Mouse (Mus musculus) embryonic fibroblast, embryonic 13.5 days (primary cell): ENCODE data around the gene Vmn1r214. TPM values are rescaled to one million over a fixed set of nuclear protein-coding genes. Genes with fewer than 3 reads are reported as not detected.

Experiments used
- H3K27ac ChIP-seq: 2 replicates; pipeline ENCODE4 v1.5.1; 2012; ENCODE audit warnings: low read length, control low read depth, inconsistent platforms; ENCODE audit not compliant: insufficient read depth
- H3K4me1 ChIP-seq: 2 replicates; pipeline ENCODE4 v1.6.1; 2011; ENCODE audit warnings: low read length; ENCODE audit not compliant: control insufficient read depth, insufficient read depth
- H3K4me3 ChIP-seq: 2 replicates; pipeline ENCODE4 v1.5.1; 2011; ENCODE audit warnings: mild to moderate bottlenecking, control low read depth, low read length; ENCODE audit not compliant: insufficient read depth
- CTCF ChIP-seq: IDR thresholded peaks from 2 replicates; pipeline ENCODE4 v1.5.1; 2011; ENCODE audit warnings: mild to moderate bottlenecking, control low read depth, low read length, moderate library complexity, borderline replicate concordance; ENCODE audit not compliant: insufficient read depth
- POLR2A ChIP-seq: IDR thresholded peaks from 2 replicates; pipeline ENCODE4 v1.6.1; 2011; ENCODE audit warnings: low read depth, mild to moderate bottlenecking, control low read depth, low read length, moderate library complexity
- polyA plus RNA-seq: library from polyadenylated mRNA; stranded (reverse); fragments of >200 nt; gene quantifications from 2 replicates; pipeline ENCODE4 v1.2.4, GENCODE M21; 2011; ENCODE audit warnings: low read depth; ENCODE audit not compliant: missing spikeins, insufficient read length

Vmn1r214 gene
- polyA plus RNA-seq: 0.12 TPM in 1 of 2 replicates, not detected in the other

DNA sequence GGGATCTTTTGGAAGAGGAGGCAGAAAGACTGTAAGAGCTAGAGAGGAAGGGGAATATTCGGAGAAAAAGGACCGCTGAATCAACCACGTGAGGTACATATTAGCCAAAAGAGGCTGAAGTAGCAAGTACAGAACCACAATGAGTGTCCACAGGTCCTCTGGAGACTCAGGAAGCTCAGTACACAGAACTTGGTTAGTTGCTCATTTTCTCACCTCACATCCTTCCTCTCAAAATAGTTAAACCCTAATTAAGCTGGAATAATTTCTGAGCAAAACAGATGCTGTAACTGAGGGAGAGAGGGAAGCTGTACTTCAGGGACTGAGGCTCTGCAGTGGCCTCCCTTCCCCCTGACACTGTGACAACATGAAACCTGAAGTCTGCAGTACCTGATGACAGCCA, at the start of gene Vmn1r214:
Gene Vmn1r214, plus strand, starts transcription at position 301 of the 400 bp plus-strand sequence.
- H3K4me1 ChIP-seq: no peaks in the 10 kb centered on the region
- H3K27ac ChIP-seq: no peak within 1 kb of the TSS
- no peak within 1 kb of the TSS for H3K4me3 ChIP-seq
- no peak for TF ChIP-seq CTCF
- no peak for TF ChIP-seq POLR2A

DNA sequence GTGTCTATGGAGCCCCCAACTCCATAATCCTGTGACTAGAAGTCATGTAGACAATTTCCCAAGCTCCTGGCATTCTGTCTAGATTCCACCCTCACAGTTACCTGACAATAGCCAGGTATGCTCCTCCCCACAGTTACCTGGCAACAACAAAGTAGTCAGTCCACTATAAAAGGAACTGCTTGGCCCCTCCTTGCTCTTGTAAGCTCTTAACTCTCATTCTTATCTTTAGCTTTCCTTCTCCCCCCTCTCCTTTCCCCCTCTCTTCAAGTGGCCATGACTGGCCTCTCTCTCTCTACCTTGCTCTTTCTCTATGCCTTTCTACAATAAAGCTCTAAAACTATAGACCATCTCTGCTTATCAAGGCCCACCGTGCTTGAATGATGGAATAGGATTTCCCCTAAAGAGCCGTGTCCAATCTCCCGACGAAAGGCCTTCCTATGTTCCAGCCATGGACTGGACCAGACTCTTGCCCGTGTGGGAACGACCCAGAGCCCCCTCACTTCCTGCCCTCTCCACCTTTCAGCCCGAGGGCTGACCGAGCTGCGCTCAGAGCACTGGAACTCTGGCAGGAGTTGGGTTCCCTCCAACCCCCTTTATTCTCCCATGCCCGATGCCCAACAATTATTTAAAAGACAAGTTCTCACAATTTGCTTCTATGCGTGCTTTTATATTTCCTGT, 39.9 kb upstream of the Vmn1r214 start:
- Histone ChIP-seq H3K27ac (no peak overlapping the region), H3K4me3 (no peak overlapping the region), H3K4me1 (no peaks in the 10 kb centered on the region)
- TF ChIP-seq CTCF (no peak), POLR2A (no peak)

DNA sequence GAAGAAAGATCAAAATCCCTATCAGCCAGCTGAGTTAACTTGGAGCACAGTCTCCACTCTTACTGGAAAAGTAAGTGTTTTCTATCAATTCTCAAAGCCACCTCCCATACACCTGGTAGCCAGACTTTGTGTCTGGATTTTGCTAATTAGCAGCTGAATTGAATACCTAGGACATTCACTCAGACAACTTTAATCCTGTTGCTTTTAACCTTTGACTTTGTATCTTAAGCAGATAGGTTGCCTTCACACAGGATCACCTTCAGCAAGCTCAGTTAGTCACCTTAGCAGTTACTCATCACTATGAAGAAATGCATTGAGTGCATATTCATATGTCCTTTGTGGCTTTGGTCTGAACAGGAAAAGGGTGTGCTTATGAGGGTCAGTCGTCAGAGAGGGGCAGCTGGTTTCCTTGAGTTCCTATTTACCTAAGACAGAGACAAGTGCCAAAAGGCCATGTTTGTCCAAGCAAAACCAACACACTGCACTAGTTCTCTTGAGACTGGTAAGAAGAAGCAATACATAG, 38.0 kb upstream of the Vmn1r214 start:
- Histone ChIP-seq H3K4me3 (no peak overlapping the region), H3K4me1 (no peaks in the 10 kb centered on the region), H3K27ac (no peak overlapping the region)
- no peak for TF ChIP-seq POLR2A
- TF ChIP-seq CTCF: no peak

DNA sequence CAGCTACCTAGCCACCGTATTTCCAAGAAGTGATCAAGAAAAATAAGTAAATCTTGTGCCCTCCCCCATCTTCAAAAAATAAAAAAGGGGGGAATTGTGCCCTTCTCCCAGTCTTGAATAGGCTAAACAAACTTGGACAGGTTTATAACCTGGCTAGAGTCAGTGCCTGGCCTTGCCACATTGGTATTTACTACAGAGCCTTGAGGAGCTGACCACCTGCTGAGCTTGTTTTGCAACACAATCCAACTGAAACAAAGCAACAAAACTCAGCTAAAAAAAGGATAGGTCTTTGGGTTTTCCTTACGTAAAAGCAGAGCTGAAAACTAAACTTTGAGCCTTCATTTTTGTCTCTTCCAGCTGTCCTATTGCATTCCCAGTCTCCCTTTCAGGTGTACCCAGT, 37.5 kb upstream of the Vmn1r214 start:
- TF ChIP-seq POLR2A (no peak), CTCF (no peak)
- Histone ChIP-seq H3K27ac (no peak overlapping the region), H3K4me3 (no peak overlapping the region)

DNA sequence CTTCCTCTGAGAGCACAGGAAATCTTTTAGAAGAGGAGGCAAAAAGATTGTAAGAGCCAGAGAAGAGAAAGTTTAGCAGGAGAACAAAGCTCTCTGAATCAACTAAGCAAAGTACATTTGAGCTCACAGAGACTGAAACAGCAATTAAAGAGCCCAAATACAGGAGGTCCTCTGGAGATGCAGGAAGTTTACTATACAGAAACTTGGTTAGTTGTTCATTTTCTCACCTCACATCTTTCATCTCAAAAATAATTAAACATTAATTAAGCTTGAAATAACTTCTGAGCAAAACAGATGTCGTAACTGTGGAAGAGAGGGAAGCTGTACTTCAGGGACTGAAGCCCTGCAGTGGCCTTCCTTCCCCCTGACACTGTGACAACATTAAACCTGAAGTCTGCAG, 22.9 kb upstream of the Vmn1r214 start, which contains the start of gene Vmn1r213:
Gene Vmn1r213, plus strand, starts transcription at position 301 of the 400 bp plus-strand sequence.
- no peak within 1 kb of the TSS for H3K27ac ChIP-seq

More for the DNA sequence above, 37.5 kb upstream of the Vmn1r214 start:
- H3K4me1 ChIP-seq: no peaks in the 10 kb centered on the region

DNA sequence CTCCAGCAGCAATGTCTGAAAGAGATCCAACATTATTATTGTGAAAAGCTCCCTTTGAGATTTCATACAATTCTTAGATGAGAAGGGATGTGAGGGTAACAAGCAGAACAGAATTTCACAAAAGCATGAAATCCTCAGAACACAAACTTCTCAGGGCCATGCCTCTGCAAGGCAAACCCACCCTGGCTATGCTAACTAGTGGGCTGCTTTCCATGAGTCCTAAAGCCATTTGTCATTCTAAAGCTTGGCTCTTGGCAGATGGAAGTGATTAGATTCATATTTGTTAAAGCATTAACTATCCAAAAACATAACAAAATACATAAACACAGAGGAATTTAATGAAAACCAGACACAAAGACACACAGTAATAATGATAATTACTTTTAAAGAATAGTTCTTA, 12.1 kb upstream of the Vmn1r214 start:
- no peak overlapping the region for H3K4me3 ChIP-seq
- no peaks in the 10 kb centered on the region for H3K4me1 ChIP-seq
- no peak for TF ChIP-seq POLR2A
- no peak for TF ChIP-seq CTCF
- no peak overlapping the region for H3K27ac ChIP-seq

More for the DNA sequence above, 22.9 kb upstream of the Vmn1r214 start, which contains the start of gene Vmn1r213:
- TF ChIP-seq POLR2A (no peak), CTCF (no peak)
- no peak within 1 kb of the TSS for H3K4me3 ChIP-seq
- no peaks in the 10 kb centered on the region for H3K4me1 ChIP-seq

DNA sequence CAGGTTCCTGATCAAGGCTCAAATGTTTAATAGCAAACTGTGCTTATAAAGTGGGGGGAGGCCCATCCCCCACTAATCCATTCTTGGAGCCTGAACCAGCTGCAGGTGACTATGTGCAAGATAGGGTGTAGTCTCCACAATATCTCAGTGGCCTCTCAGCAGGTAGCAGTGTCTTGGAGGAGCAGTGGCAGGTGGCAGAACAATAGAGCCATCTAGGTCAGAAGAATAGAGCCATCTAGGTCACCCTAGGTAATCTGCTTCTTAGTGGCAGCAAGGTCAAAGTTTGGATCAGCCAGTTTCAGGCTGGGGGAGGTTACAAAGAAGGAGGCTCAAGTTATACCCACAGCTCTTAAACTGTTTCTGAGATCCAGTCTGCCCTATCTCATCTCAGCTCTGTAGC, 5.4 kb upstream of the Vmn1r214 start:
- Histone ChIP-seq H3K4me3 (no peak overlapping the region), H3K27ac (no peak overlapping the region), H3K4me1 (no peaks in the 10 kb centered on the region)
- TF ChIP-seq CTCF (no peak), POLR2A (no peak)

DNA sequence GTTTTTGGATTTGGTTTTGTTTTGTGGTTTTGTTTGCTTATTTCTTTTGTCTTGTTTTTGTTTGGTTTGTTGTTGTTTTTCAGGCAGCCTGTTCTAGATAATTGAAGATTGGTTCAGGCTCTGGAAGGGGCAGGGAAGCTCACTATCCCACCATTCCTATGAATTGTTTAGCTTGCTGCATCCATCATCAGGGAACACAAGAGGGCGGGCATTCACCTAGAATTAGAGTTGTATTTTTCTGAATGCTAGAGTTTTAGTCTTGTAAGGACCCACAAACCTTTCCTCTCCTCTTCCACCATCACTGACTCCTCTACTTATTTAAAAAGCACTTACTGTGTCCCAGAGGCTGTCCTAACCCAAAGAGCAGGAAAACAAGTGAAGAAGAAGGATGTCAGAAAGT, 27.6 kb downstream of the Vmn1r214 start:
- H3K4me1 ChIP-seq: no peaks in the 10 kb centered on the region
- H3K27ac ChIP-seq: no peak overlapping the region
- no peak for TF ChIP-seq POLR2A
- no peak for TF ChIP-seq CTCF
- H3K4me3 ChIP-seq: no peak overlapping the region

DNA sequence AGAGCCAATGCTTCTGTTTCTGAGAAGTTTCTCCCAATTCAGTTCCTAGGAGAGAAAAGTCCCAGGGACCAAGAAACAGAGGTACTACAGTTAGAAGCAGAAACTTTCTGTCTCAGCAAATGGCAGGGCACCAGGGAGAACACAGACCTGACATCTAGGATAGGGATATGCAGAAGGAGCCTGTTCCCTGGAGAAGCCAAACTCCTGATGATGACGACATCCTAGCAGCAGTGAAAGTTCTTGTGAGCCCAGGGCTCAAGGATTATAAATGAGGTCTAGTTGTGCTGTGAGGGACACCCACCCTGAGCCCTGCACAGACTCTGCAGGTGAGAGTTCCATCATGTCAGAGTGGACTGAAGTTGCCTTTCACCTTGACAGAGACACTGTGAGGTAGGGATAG, 37.5 kb downstream of the Vmn1r214 start, which contains the start of gene Vmn1r215:
Gene Vmn1r215, plus strand, starts transcription at position 301 of the 400 bp plus-strand sequence.
- no peak within 1 kb of the TSS for H3K27ac ChIP-seq

DNA sequence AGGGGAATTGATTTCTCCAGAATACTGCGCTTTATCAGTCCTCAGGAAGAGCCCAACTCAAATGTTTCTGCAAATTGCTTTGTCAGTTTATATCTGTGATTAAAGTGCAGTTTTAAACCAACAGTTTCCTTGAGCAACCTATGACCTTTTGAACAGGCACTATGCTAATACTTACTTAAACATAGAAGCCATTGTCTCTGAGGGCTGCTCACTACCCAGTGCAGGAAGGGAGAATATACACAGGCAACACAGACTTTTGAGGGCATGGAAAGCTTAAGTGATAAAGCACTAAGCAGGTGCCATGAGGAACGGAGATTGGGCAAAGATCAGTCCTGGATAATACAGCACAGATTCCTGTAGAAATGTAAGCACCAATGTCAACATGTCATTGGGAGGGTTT, 39.1 kb downstream of the Vmn1r214 start:
- Histone ChIP-seq H3K27ac (no peak overlapping the region), H3K4me1 (no peaks in the 10 kb centered on the region), H3K4me3 (no peak overlapping the region)
- TF ChIP-seq POLR2A (no peak), CTCF (no peak)

More for the DNA sequence above, 37.5 kb downstream of the Vmn1r214 start, which contains the start of gene Vmn1r215:
- TF ChIP-seq POLR2A (no peak), CTCF (no peak)
- no peaks in the 10 kb centered on the region for H3K4me1 ChIP-seq
- H3K4me3 ChIP-seq: no peak within 1 kb of the TSS

Other genes starting within 250 kb of the Vmn1r214 start
- gene Vmn1r209, start 220.7 kb upstream of the Vmn1r214 start, polyA plus RNA-seq: not detected in 2 replicates
- gene Vmn1r210, start 199.1 kb upstream of the Vmn1r214 start, polyA plus RNA-seq: not detected in 2 replicates
- not detected in 2 replicates for gene Vmn1r211, start 172.9 kb upstream of the Vmn1r214 start, polyA plus RNA-seq
- not detected in 2 replicates for gene Vmn1r212, start 146.2 kb upstream of the Vmn1r214 start, polyA plus RNA-seq
- gene Vmn1r213, start 22.8 kb upstream of the Vmn1r214 start, polyA plus RNA-seq: not detected in 2 replicates
- not detected in 2 replicates for gene Vmn1r215, start 37.6 kb downstream of the Vmn1r214 start, polyA plus RNA-seq
- gene Vmn1r217, start 87.8 kb downstream of the Vmn1r214 start, polyA plus RNA-seq: not detected in 2 replicates
- gene Vmn1r218, start 102.7 kb downstream of the Vmn1r214 start, polyA plus RNA-seq: not detected in 2 replicates
- gene Vmn1r219, start 128.9 kb downstream of the Vmn1r214 start, polyA plus RNA-seq: not detected in 2 replicates
- gene Vmn1r220, start 157.6 kb downstream of the Vmn1r214 start, polyA plus RNA-seq: not detected in 2 replicates
- not detected in 2 replicates for gene Vmn1r221, start 183.7 kb downstream of the Vmn1r214 start, polyA plus RNA-seq
- gene Vmn1r222, start 205.5 kb downstream of the Vmn1r214 start, polyA plus RNA-seq: not detected in 2 replicates
- not detected in 2 replicates for gene Vmn1r223, start 216.7 kb downstream of the Vmn1r214 start, polyA plus RNA-seq